Mouse (Mus musculus): Measurements from ENCODE around the gene C130032M10Rik.

DNA sequence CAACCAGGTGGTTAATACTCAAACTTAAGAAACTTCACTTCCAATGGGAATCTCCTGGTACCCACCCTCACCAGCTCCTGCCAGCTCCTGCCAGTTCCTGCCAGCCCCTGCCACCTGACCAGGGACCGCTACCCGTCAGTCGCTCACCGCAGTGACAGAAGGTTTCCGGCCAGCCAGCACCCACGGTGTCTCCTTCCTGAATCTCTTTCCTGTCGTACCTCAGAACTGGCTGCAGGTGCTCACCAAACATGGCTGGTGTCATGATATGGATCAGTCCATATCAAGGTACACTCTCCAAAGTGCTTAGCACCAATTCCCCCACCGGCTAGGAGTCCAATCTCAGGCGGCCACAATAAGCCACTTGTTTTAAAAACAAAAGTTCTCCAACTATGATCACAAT lies 5.7 kb upstream of the C130032M10Rik start:
- TF ChIP-seq GATA1 (IDR thresholded peaks at IDR 0.05; ENCODE audit: borderline replicate concordance, low read length) = no peak
- TF ChIP-seq FLI1 (IDR thresholded peaks at IDR 0.05; ENCODE audit: low read length) = no peak

All from megakaryocyte, embryonic 14.5 days (primary cell).